Mouse (Mus musculus): Measurements from ENCODE around the gene Cacng8. TPM values are rescaled to one million over a fixed set of nuclear protein-coding genes. Genes with fewer than 3 reads are reported as not detected.
A peak's percentile ranks its signal among the peaks of the same experiment; 100 is the strongest.

The Cacng8 gene
- total RNA-seq (2014; fragmentation: Nextera tagmentation) (not detected in 2 replicates), total RNA-seq (2017) (not detected in 2 replicates)

DNA sequence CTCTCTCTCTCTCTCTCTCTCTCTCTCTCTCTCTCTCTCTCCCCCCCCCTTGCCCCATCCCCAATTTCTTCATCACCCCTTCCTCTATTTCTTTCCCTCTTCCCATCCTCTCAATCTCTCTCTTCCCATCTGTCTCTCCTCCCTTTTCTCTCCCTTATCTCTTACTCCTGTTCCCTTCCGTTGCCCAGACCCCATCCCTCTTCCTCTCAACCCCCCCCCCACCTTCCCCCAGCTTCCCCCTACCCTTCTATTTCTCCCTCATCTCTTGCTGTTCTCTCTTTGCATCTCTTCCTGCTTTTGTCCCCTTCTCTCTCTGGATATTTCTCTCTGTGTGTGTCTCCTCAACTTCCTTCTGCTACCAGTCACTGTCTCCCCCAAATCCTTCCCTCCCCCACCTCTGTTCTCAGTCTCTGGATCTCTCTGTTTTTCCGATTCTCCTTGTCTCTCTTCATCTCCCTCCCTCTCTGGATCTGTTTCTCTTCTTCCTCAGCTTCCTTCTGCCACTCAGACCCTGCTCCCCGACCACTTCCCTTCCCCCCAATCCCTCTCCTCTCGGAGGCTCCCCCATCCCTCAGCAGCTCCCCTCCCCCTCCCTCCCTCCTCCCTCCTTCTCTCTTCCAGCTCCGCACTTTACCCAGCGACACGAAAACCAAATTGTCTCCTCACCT lies at the start of gene Cacng8:
Gene Cacng8 (plus strand): TSS at position 271 of the 668 bp plus-strand sequence.
- ATAC-seq (replicated peaks; ENCODE audit: low FRiP score, low TSS enrichment, poor library complexity, severe bottlenecking): no peak

DNA sequence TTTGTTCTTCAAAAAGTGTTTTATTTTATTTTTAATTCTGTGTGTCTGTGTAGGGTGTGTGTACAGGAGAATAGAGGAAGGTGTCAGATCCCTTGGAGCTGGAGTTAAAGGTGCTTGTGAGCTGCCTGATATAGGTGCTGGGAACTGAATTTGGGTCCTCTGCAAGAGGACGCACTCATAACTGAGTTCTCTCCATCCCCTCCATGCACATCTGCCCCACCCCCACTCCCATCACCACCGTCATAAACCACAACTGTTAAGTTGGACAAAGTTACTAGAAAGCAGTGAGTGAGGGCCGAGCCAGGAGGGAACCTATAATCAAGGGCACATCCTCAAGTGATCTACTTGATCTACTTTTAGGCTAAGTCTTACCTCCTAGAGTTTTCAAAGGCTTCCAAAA lies 46.6 kb upstream of the Cacng8 start:
- ATAC-seq (replicated peaks; ENCODE audit: low FRiP score, low TSS enrichment, poor library complexity, severe bottlenecking): no peak

DNA sequence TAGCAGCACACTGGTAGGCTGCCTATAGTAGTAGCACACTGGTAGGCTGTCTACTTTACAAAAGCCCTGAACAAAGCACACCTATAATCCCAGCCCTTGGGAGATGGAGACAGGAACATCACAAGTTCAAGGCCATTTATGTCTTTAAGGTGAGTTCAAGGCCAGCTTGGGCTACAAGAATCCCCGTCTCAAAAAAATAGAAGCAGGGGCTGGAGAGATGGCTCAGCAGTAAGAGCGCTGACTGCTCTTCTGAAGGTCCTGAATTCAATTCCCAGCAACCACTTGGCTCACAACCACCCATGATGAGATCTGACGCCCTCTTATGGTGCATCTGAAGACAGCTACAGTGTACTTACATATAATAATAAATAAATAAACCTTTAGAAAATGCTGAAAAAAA lies 45.2 kb upstream of the Cacng8 start:
- no peak for ATAC-seq (replicated peaks; ENCODE audit: low FRiP score, low TSS enrichment, poor library complexity, severe bottlenecking)

DNA sequence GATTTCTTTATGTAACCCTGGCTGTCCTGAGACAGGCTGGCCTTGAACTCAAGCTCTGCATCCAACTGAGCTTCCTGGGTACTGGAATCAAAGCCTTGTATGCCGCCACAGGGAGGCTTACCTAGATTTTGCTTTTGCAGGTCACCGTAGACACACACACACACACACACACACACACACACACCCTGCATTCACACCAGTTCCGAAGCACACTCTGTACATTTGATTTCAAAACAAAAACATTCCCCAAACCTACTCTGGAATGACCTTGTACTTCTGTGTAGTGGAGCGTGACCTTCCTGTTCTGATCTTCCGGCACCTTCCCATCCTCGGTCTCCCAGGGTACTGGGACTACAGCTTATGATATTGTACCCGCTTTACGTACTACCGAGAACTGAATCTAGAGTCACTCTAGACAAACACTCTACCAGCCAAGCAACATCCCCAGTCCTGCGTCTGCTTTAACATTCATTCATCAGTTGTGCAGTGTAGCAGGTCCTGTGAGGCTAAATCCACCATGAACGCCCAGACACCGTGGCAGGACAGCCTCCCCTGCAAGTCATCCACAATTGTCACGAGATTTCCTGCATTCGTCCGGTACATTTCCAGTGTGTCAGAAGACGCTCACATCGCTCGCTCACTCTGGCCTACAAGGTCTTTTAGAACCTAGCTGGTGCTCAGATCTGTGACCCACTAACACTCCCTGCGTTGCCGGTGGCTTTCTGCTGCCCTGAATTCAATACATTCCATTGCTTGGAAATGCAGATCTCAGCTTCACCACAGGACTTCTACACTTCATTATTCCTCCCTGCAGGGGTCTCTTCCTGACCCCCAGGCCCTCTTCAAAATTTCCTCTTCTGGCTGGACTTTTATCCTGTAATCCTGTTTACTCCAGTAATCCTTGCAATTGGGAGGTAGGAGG lies 42.9 kb upstream of the Cacng8 start:
- no peak for ATAC-seq (replicated peaks; ENCODE audit: low FRiP score, low TSS enrichment, poor library complexity, severe bottlenecking)

DNA sequence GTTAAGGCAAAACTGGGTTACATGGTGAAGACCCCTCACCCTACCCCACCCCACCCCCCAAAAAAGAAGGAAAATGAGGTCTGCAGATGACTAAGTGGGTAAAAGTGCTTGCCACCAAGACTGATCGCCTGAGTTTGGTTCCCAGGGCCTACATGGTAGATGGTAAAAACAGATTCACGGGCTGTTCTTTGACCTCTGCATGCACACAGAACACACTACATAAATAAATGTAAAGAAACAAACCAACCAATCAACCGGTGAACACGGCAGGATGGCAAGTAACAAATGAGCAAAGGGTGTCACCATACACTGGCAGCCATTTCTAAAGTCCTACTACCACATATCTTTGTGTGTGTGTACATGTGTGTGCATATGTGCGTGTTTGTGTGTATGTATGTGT lies 42.2 kb upstream of the Cacng8 start:
- no peak for ATAC-seq (replicated peaks; ENCODE audit: low FRiP score, low TSS enrichment, poor library complexity, severe bottlenecking)

DNA sequence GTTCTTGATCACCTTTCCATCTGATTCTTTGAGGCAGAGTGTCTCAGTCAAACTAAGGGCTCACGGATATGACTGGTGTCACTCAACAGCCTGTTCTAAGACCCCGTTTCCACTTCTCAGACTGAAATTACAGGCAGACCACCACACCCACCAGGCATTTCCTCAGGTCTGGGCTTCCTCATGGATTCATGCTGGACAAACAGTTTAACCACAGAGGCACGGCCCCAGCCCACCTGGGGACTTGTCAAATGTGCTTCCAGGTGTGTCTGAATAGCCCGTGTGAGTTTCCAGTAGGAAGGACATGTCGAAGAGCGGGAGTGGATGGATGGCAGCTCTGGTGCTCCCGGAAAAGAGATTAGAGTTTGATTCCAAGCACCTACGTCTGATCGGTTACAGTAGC lies 40.7 kb upstream of the Cacng8 start:
- ATAC-seq (replicated peaks; ENCODE audit: low FRiP score, low TSS enrichment, poor library complexity, severe bottlenecking): no peak

DNA sequence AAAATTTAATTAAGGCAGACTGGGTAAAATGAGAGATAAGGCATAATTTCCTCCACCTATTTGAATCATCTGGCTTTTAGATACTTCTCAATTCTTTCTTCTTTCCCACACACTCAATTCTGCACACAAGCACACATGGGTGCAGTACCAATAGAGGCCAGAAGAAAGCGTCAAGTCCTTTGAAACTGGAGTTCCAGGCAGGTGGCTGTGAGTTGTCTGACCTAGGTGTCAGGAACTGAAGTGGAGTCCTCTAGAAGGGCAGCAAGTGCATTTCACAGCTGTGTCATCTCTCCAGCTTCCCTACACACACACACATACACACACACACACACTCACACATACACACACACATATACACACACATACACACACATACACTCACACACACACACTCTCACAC lies 38.9 kb upstream of the Cacng8 start:
- ATAC-seq (replicated peaks; ENCODE audit: low FRiP score, low TSS enrichment, poor library complexity, severe bottlenecking): no peak

DNA sequence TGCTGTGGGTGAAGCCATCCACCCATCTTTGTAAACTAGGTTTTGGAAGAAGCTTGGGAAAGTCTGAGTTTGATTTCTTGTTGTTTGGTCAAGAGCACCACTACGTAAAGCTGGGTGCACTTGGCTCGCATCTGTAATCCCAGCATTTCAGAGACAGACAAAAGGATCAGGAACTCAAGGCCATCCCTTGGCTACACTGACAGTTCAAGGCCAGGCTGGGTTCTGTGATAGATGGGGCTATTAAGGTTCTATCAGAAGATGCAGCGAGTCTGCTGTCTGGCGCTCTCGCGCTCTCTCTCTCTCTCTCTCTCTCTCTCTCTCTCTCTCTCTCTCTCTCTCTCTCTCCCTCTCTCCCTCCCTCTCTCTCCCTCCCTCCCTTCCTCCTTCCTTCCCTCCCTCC lies 35.6 kb upstream of the Cacng8 start:
- no peak for ATAC-seq (replicated peaks; ENCODE audit: low FRiP score, low TSS enrichment, poor library complexity, severe bottlenecking)

DNA sequence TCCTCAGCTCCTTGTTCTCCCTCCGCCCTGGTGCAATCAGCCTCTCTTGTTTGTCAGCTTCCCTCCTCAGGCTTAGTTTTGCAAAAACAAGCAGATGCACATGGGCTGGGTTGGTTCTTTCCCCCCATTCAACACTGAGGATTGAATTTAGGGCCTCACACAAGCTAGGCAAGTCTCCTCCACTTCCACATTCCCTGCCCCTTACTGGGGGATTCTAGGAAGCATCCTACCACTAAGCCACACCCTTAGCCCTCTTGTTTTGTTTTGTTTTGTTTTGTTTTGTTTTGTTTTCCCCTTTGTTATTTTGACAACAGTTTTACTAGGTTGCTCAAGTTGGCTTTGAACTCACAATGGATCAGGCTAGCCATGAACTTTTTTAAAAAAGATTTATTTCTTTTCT lies 29.8 kb upstream of the Cacng8 start:
- ATAC-seq (replicated peaks; ENCODE audit: low FRiP score, low TSS enrichment, poor library complexity, severe bottlenecking): no peak

DNA sequence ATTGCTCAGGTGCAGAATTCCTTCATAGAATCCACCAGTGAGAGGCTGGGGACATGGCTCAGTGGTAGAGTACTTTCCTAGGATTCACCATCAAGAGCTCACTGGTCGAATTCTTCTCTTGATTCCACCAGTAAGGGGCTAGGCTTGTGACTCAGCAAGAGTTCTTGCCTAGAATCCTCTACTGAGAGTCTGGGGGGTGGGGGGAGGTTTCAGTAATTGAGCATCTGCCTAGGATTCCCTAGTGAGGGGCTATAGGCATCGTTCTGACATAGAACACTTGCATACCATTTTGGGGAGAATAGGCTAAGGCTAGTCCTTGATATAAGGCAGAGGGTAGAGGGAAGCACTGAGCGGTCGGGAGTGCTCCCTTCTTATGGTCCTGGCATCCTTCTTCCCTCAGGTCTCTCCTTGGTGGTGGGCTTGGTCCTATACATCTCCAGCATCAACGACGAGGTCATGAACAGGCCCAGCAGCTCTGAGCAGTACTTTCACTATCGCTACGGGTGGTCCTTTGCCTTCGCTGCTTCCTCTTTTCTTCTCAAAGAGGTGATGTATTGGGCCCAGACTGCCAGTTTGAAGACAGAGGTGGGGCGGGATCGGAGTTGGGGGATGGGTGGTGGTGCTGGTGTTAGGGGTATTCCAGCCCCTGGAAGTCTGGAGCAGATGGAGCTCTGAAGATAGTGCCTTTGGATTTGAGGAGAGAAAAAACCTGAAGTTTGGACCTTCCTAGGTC lies 24.8 kb upstream of the Cacng8 start:
- ATAC-seq (replicated peaks; ENCODE audit: low FRiP score, low TSS enrichment, poor library complexity, severe bottlenecking): no peak

DNA sequence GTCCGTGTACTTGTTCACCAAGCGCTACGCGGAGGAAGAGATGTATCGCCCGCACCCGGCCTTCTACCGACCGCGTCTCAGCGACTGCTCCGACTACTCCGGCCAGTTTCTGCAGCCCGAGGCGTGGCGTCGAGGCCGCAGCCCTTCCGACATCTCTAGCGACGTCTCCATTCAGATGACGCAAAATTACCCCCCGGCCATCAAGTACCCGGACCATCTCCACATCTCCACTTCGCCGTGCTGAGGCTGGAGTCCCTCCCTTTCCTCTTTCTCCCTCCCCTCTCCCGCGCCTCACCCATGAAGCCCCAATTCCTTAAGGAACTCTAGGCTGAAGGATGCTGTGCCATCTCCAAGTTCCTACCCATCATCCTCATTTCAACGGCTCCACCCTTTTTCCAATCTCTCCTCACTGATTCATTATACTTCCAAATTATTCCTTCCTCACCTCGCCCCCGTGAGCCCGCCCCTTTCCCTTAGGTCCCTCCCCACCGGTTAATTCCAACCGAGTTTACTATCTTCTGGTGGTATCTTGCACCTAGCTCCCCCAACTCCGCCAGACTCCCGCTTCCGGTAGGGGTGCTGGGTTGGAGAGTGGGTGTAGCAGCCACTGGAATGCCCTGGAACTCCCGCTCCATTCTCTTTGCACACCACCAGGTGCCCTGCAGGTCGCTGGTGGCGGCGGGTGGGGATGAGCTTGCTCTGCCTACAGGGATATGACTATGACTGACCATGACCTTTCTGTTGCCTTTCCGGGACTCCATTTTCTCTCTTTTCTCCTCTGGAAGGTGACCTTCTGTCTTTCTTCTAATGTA lies 23.6 kb upstream of the Cacng8 start:
- 0 out of 2 replicates have a peak, but pooled peaks have one; percentile 18 for ATAC-seq (replicated peaks; ENCODE audit: low FRiP score, low TSS enrichment, poor library complexity, severe bottlenecking)

DNA sequence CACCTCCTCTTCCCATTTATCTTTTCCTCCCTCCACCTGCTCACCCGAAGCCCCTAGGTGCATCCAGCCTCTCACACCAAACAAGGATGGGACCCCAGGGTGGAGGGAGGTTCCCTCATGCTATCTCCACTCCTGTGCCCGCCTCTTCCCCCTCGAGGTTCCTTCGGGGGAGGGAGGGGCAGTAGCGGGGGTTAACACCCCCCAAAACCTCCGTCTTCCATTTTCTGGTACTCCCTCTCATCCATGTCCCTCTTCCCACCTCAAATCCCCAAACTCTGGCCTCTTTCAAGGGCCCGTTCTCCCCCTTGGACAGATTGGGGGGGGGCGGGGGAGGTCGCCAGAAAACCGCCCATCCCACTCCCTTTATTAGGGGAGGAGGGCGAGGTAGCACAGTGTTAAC lies 22.9 kb upstream of the Cacng8 start:
- ATAC-seq (replicated peaks; ENCODE audit: low FRiP score, low TSS enrichment, poor library complexity, severe bottlenecking): no peak

DNA sequence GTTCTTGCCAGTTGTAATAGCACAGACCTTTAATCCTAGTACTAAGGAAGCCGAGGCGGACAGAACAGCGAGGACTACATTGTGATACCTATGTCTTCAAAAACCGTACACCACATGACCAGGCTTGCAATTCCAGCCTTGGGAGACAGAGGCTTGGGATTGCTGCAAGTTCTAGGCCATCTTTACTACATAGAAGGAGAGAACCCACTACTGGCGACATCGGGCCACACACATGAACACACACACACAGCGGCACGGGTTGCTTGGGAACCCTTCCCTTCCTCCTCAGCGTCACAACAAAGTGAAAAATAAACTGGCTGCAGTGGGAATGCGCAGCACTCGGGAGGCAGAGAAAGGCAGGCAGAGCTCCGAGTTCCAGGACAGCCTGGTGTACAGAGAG lies 22.2 kb upstream of the Cacng8 start:
- ATAC-seq (replicated peaks; ENCODE audit: low FRiP score, low TSS enrichment, poor library complexity, severe bottlenecking): no peak

DNA sequence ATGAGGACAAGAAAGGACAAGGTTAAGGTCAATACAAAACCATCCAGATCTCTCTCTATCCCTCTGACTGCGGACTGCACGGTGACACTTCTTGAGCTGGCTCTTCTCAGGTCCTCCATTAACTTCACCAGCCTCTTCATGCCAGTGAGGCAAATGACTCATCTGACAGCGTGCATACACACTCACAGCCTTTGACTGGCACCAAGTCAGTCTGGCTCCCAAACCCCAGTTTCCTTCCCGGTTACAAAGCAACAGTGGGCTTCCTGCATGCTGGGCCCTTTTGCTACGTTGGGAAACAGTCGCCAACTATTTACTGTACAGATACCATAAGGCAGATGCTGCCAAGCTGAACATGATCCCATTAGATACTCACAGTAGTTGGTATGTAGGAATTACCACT lies 21.3 kb upstream of the Cacng8 start:
- ATAC-seq (replicated peaks; ENCODE audit: low FRiP score, low TSS enrichment, poor library complexity, severe bottlenecking): no peak

DNA sequence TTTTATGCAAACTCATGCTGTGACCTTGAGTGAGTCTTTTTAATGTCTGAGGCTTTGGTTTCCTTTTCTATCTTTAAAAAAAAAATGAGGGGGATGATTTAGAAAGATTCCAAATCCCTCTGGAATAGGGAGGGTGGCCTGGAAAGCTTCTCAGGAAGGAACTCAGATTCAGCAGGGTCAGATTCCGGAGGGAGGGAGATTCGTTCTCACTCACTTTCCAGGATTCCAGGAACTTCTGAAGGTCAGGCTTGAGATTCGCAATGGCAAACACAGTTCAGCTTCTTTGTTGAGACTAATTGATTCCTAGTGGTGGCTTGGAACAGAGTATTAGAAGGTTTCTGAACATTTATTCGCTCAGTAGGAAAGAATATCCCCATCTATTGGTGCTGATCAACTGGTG lies 20.1 kb upstream of the Cacng8 start:
- no peak for ATAC-seq (replicated peaks; ENCODE audit: low FRiP score, low TSS enrichment, poor library complexity, severe bottlenecking)

DNA sequence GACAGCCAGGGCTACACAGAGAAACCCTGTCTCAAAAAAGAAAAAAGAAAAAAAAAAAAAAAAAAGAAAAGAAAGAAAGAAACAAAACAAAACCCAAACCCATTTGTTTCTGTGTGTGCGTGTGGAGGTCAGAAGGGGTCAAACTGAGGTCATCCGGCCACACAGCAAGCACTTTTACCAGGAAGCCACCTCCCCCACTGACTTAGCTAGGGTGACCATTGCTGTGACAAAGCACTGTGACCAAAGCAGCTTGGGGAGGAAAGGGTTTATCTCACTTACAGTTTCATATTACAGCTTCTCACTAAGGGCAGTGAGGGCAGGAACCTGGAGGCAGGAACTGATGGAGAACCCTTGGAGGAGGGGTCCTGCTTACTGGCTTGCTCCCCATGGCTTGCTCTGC lies 18.1 kb upstream of the Cacng8 start:
- ATAC-seq (replicated peaks; ENCODE audit: low FRiP score, low TSS enrichment, poor library complexity, severe bottlenecking): no peak

DNA sequence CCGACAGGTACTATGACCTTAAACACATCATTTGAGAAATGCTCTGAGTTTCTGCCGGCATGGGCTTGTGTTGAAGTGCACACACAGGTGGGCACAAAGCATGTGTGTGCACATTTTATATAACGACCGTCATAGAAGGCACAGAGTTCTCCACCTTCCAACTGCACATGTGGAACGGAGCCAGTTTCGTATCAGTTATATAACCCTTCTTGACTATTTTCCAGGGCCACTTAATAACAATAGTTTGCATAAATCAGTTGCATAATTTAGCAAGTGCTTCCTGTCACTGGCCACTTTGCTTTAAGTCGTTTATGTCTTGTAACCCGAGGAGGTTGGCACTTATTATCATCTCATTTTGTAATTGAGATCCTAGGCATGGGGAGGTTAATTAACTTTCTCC lies 16.7 kb upstream of the Cacng8 start:
- no peak for ATAC-seq (replicated peaks; ENCODE audit: low FRiP score, low TSS enrichment, poor library complexity, severe bottlenecking)

DNA sequence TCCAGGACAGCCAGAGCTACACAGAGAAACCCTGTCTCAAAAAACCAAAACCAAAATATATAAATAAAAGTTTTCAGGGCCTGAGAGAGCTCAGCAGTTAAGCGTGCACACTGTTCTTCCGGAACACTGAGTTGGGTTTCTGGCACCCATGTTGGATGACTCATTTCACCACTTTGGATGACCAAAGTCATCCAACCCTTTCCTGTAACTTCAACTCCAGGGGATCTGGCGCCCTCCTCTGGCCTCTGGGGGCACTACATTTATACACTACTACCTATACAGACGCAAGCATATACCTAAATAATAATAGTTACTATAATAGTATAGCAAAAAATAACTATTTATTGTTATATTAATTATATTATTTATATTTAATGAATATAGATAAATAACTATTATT lies 13.7 kb upstream of the Cacng8 start:
- ATAC-seq (replicated peaks; ENCODE audit: low FRiP score, low TSS enrichment, poor library complexity, severe bottlenecking): no peak

DNA sequence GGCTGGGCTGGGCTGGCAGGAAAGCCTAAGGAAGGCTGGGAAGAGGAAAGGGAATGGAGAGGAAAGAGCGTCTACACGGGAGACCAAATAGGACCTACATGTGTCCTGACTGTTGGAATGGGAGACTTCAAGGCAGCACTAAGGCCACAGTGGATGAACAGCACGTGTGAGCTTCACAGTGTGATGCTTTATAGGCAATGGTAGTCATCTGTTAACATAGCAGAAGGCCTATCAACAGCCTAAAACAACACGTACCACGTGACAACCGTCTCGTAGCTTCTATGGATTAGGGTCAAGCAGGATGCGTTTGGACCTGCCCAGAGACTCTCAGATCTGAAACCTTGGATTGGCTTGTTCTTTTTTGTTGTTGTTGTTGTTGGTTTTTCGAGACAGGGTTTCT lies 8.4 kb upstream of the Cacng8 start:
- no peak for ATAC-seq (replicated peaks; ENCODE audit: low FRiP score, low TSS enrichment, poor library complexity, severe bottlenecking)

Measured in megakaryocyte-erythroid progenitor cell, adult 5-6 weeks (primary cell).